Mouse (Mus musculus): ENCODE measurements around the gene Vmn1r34. TPM values are rescaled to one million over a fixed set of nuclear protein-coding genes. Genes with fewer than 3 reads are reported as not detected.
"Not testable (repeated sequence)": the region's sequence is repeated elsewhere in the genome, so short reads cannot be mapped to it uniquely, and the experiment has no call there.

The Vmn1r34 gene
- not detected for total RNA-seq (2021)
- long read RNA-seq: 0 reads

DNA sequence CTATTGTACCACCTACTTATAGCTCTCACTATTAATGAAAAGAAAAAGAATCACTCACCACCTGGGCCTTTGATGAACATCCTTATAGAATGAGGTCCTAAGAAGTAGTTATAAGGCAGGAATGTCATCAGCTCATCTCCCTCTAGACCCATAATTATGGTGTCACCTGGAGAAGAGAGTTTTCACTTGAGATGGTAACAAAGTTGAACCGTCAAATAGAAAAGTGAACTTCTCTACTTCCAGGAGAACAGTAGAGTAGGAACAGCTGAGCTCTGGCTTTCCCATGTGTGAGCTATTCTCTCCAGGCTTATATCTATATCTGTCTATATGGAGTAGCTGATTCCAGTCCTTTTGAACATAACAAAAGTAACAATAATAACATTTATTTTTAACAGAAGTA, at the start of gene Vmn1r34:
Gene Vmn1r34 (minus strand): TSS at position 101 of the 400 bp plus-strand sequence.
- no peak for DNase-seq (ENCODE audit: low spot score in 2 of 2)

GRCm38 (mm10) chr6:66685806-66686205, 42.1 kb upstream of the Vmn1r34 start, which contains the start of gene Vmn1r35:
TSS of gene Vmn1r35 (minus strand) at chr6:66685906.
- no peak for DNase-seq (ENCODE audit: low spot score in 2 of 2)

DNA sequence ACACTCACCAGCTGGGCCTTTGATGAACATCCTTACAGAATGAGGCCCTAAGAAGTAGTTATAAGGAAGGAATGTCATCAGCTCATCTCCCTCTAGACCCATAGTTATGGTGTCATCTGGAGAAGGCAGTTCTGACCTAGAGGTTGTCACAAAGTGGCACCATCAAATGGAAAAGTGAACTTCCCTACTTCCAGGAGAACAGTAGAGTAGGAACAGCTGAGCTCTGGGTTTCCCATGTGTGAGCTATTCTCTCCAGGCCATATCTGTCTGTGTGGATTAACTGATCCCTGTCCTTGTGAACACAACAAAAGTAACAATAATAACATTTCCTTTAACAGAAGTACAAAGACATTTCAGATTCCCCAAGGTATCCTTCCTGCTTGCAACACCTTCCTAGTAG, 25.5 kb downstream of the Vmn1r34 start, which contains the start of gene Vmn1r33:
Gene Vmn1r33 (minus strand): TSS at position 101 of the 400 bp plus-strand sequence.
- not testable (repeated sequence) for DNase-seq (ENCODE audit: low spot score in 2 of 2)

DNA sequence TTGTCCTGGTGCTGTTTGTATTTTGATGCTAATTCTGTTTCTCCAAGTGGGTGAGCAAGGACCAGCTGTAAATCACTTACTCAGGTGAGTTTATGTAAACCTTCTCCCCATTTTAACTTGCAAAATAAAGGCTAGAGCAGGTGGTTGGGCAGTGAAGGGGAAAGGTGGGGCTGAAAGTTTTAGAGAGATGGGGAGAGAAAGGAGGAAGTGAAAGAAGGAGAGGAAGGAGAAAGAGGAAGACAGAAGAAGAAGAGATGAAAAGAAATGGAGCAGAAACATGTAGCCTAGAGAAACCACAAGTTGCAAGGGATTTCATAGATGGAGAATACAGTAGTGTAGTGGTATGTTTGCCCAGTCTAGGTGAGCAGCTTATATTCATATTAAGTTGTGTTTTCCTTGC, 47.9 kb downstream of the Vmn1r34 start:
- no peak for DNase-seq (ENCODE audit: low spot score in 2 of 2)

Other genes with a start within 250 kb of the Vmn1r34 start
- 1 to 10 TPM; 9.3 to 9.7 TPM for gene Mad2l1, start 108.5 kb downstream of the Vmn1r34 start, total RNA-seq (2021)
- gene Vmn1r32, start 83.8 kb downstream of the Vmn1r34 start, total RNA-seq (2021): not detected
- gene Vmn1r33, start 25.6 kb downstream of the Vmn1r34 start, total RNA-seq (2021): not detected
- not detected for gene Vmn1r35, start 42.0 kb upstream of the Vmn1r34 start, total RNA-seq (2021)
- not detected for gene Vmn1r36, start 75.3 kb upstream of the Vmn1r34 start, total RNA-seq (2021)
- gene Vmn1r37, start 85.5 kb upstream of the Vmn1r34 start, total RNA-seq (2021): not detected
- not detected for gene Vmn1r38, start 138.7 kb upstream of the Vmn1r34 start, total RNA-seq (2021)
- gene Vmn1r39, start 166.7 kb upstream of the Vmn1r34 start, total RNA-seq (2021): not detected